Mouse (Mus musculus) E14TG2a.4 (cell line): ENCODE measurements around the gene Rps6kb2.

Source experiments
- H3K27me3 ChIP-seq: 2 replicates; pipeline ENCODE4 v1.6.1; 2014; ENCODE audit warnings: low read length, control low read depth; ENCODE audit not compliant: insufficient read depth
- H3K36me3 ChIP-seq: 2 replicates; pipeline ENCODE4 v1.6.1; 2014; ENCODE audit warnings: low read length, control low read depth; ENCODE audit not compliant: insufficient read depth
- H3K4me1 ChIP-seq: replicated peaks from 2 replicates; pipeline ENCODE4 v1.6.1; 2014; ENCODE audit warnings: low read depth, low read length, control low read depth
- H3K4me3 ChIP-seq: replicated peaks from 2 replicates; pipeline ENCODE4 v1.5.1; 2014; ENCODE audit warnings: mild to moderate bottlenecking, low read length
- H3K9me3 ChIP-seq: 2 replicates; pipeline ENCODE4 v1.6.1; 2014; ENCODE audit warnings: low read length, control low read depth
- CTCF ChIP-seq: conservative IDR thresholded peaks from 2 replicates; pipeline ENCODE4 v1.5.1; 2014; ENCODE audit warnings: low read length
- NANOG ChIP-seq: IDR thresholded peaks from 2 replicates; pipeline ENCODE4 v1.6.1; 2014; ENCODE audit warnings: borderline replicate concordance, low read length, mixed read lengths
- POU5F1 ChIP-seq: IDR thresholded peaks from 2 replicates; pipeline ENCODE4 v1.6.1; 2014; ENCODE audit warnings: low read length, borderline replicate concordance

Rps6kb2 gene

DNA sequence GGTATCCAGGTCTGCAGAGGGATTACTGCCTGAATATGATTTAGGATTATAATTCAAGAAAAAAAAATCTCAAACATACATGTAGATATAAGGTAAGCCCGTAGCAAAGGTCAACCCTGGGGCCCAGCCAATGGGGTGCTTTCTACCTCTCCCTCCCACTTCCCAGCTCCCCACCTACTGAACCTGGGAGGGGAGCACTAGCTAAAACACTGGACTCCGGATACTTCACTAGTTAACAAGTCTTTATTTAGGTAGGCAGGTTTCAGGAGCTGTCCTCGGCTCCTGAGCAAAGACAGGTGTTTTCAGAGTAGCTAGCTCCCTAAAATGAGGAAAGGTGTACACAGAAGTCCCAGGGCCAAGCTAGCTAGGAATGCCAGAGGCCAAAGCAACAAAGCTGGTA is 946 bp upstream of the Rps6kb2 start:
- no peaks in the 10 kb centered on the region for H3K9me3 ChIP-seq
- no peak for TF ChIP-seq POU5F1
- TF ChIP-seq NANOG, result no peak
- no peak for TF ChIP-seq CTCF

GRCm38 (mm10) chr19:4163543-4163887 is 361 bp upstream of the Rps6kb2 start:
- no peak for TF ChIP-seq NANOG
- TF ChIP-seq CTCF, result no peak
- TF ChIP-seq POU5F1, result no peak
- Histone ChIP-seq H3K9me3 (no peaks in the 10 kb centered on the region), H3K4me1 (peaks cover 66% of the 10 kb centered on the region), H3K27me3 (no peaks in the 10 kb centered on the region), H3K4me3 (peak overlapping the region; percentile 89), H3K36me3 (peaks cover 32% of the 10 kb centered on the region)

More for the DNA sequence above, 946 bp upstream of the Rps6kb2 start:
- H3K4me3 ChIP-seq, result peak overlapping the region; percentile 89
- peaks cover 70% of the 10 kb centered on the region for H3K4me1 ChIP-seq
- H3K27me3 ChIP-seq, result no peaks in the 10 kb centered on the region
- H3K36me3 ChIP-seq, result peaks cover 26% of the 10 kb centered on the region

- H3K27me3 ChIP-seq, result no peaks in the 10 kb centered on the region
- TF ChIP-seq NANOG (no peak), POU5F1 (no peak), CTCF (no peak)
- no peaks in the 10 kb centered on the region for H3K9me3 ChIP-seq
- no peak overlapping the region for H3K4me3 ChIP-seq
- H3K4me1 ChIP-seq, result peaks cover 63% of the 10 kb centered on the region
- peaks cover 64% of the 10 kb centered on the region for H3K36me3 ChIP-seq
Measured at GRCm38 (mm10) chr19:4159049-4159448, 4.1 kb downstream of the Rps6kb2 start.

GRCm38 (mm10) chr19:4156771-4157170 is 6.4 kb downstream of the Rps6kb2 start:
- H3K4me3 ChIP-seq, result no peak overlapping the region
- TF ChIP-seq CTCF, result no peak
- no peak for TF ChIP-seq NANOG
- no peak for TF ChIP-seq POU5F1
- peaks cover 68% of the 10 kb centered on the region for H3K4me1 ChIP-seq
- H3K9me3 ChIP-seq, result no peaks in the 10 kb centered on the region
- H3K36me3 ChIP-seq, result peaks cover 84% of the 10 kb centered on the region
- no peaks in the 10 kb centered on the region for H3K27me3 ChIP-seq

- no peaks in the 10 kb centered on the region for H3K9me3 ChIP-seq
- TF ChIP-seq NANOG (no peak), POU5F1 (no peak), CTCF (no peak)
- no peaks in the 10 kb centered on the region for H3K27me3 ChIP-seq
- H3K4me3 ChIP-seq, result peak overlapping the region; percentile 72
- peaks cover 68% of the 10 kb centered on the region for H3K4me1 ChIP-seq
- H3K36me3 ChIP-seq, result peaks cover 82% of the 10 kb centered on the region
Measured at GRCm38 (mm10) chr19:4156073-4156579, 7.0 kb downstream of the Rps6kb2 start.

DNA sequence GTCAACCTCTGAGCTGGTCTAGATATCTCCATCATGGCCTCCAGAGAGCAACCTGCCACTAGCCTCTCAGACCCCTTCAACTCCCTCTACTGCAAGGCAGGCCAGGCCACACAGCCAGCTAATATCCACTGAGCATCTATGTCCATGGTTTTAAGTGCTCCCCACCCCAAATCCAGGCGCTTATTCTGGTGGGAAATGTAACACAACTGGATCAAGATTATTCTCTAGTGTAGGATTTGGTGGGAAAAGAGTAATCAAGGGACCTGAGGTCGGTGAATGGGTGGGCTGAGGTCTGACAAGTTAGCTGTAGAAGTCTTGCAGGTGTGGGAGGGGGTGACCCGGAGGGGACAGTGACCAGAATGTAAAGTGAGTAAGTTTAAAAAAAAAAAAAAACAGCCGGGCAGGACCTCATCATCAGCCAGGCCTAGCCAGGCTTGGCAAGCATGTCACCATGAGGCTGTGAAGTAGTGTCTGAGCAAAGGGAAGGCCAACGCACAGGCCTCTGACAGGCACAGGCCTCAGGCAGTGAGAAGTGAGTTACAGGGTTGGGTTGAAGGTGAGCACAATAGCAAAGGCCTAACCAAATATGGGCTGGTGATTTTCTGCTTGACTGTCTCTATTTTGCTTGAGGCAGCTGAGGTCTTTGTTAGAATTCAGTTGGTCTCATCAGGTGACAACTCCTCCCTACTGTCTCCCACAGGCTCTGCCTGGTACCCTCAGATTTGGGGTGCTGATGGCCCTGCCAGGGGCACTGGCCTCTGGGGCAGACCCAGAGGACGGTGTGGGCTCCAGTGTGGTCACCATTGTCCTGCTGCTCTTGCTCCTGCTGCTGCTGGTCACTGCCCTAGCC is 7.7 kb downstream of the Rps6kb2 start:
- H3K4me1 ChIP-seq, result peaks cover 71% of the 10 kb centered on the region
- no peaks in the 10 kb centered on the region for H3K27me3 ChIP-seq
- H3K36me3 ChIP-seq, result peaks cover 82% of the 10 kb centered on the region
- H3K9me3 ChIP-seq, result no peaks in the 10 kb centered on the region
- H3K4me3 ChIP-seq, result peak overlapping the region; percentile 72
- no peak for TF ChIP-seq CTCF
- TF ChIP-seq NANOG, result no peak
- no peak for TF ChIP-seq POU5F1

GRCm38 (mm10) chr19:4154437-4155222 is 8.5 kb downstream of the Rps6kb2 start:
- peaks cover 79% of the 10 kb centered on the region for H3K4me1 ChIP-seq
- no peaks in the 10 kb centered on the region for H3K27me3 ChIP-seq
- no peak for TF ChIP-seq NANOG
- no peak for TF ChIP-seq CTCF
- no peak for TF ChIP-seq POU5F1
- peaks cover 85% of the 10 kb centered on the region for H3K36me3 ChIP-seq
- peak overlapping the region; percentile 72 for H3K4me3 ChIP-seq
- no peaks in the 10 kb centered on the region for H3K9me3 ChIP-seq

- no peaks in the 10 kb centered on the region for H3K27me3 ChIP-seq
- H3K4me1 ChIP-seq, result peaks cover 88% of the 10 kb centered on the region
- peak within 1 kb of the TSS; percentile 72 for H3K4me3 ChIP-seq
- H3K9me3 ChIP-seq, result no peaks in the 10 kb centered on the region
- peaks cover 75% of the 10 kb centered on the region for H3K36me3 ChIP-seq
- TF ChIP-seq NANOG (no peak), POU5F1 (no peak), CTCF (no peak)
Measured at GRCm38 (mm10) chr19:4153232-4153654, 9.9 kb downstream of the Rps6kb2 start, which contains the start of gene Ptprcap. Gene Ptprcap (plus strand): TSS chr19:4153604.
